Mouse (Mus musculus) heart, postnatal 10 days (tissue): ENCODE data around the gene Plaa. TPM values are rescaled to one million over a fixed set of nuclear protein-coding genes. Genes with fewer than 3 reads are reported as not detected.
"Not testable (repeated sequence)": the region's sequence is repeated elsewhere in the genome, so short reads cannot be mapped to it uniquely, and the experiment has no call there.

Experiments used
- DNase-seq, 2 experiments: peaks; one replicate each; pipeline ENCODE4 v3.0.0; 2021
- intact Hi-C: fragments of 180-260 bp; cut with DNase I; formaldehyde crosslinking; loops from one replicate; pipeline ENCODE4 v1.15.1; 2025
- total RNA-seq, 2 experiments: library from RNA; stranded (reverse); gene quantifications; 2 replicates each; pipeline ENCODE4 v1.2.3; 2021

Gene Plaa
- 10 to 100 TPM; 48.7 to 49.1 TPM for total RNA-seq

DNA sequence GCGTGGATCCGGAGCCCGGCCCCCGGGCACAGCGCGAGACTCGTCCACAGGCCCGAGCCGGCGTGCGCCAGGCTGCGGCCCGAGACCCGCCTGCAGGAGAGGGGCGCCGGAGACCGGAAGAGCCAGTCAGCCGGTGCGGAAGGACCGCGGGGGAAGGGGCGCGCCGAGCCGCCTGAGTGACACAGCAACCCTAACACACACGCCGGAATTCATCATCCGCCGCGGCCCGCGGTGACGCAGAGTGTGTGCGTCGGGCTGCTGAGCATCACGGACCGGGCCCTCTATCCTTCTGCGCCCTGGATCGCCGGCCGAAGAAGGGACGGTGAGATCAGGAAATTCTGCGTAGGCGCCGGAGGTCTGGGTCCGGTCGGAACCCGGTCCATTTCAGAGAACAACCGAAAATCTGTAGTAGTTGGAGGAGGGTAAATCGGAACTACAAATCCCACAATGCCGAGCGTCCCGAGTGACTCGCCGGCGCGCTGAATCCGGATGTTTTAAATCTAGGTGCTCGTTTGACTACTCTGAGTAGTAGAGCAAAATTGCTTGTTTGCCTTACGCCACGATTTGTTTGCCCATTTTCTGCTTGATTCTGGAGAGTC, at the start of gene Plaa:
Gene Plaa (minus strand): TSS at position 214 of the 599 bp plus-strand sequence.
- intact Hi-C loops: loop anchor here (5.0 kb wide), 1 partner anchor 46 kb away; the partner anchor contains the start of genes Caap1 and Gm10306

DNA sequence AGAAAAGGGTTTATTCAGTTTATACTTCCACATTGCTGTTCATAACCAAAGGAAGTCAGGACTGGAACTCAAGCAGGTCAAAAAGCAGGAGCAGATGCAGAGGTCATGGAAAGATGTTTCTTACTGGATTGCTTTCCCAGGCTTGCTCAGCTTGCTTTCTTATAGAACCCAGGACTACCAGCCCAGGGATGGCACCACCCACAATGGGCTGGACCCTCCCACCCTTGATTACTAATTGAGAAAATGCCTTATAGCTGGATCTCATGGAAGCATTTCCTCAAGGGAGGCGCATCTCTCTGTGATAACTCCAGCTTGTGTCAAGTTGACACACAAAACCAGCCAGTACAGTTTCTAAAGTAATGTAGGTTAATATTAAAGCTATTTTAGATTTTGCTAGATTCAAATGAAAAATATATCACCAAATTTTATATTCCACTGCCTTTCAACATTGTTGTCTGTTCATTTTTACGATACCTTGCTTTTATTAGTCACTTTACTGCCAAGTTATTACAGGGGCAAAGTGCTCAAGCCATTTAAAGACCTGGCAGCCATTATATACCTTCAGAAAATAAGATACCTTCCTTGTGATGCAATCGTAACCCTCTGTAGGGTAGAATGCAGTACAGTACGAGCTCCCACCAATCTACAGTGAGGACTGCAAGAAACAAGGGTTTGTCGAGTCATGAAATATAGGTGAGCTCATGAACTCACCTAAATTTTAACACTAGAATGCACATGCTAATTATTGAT, 47.6 kb upstream of the Plaa start:
- DNase-seq, intact Hi-C loops: not testable (repeated sequence)

More for the DNA sequence above, at the start of gene Plaa:
- DNase-seq: peak; percentile 95 to 96

DNA sequence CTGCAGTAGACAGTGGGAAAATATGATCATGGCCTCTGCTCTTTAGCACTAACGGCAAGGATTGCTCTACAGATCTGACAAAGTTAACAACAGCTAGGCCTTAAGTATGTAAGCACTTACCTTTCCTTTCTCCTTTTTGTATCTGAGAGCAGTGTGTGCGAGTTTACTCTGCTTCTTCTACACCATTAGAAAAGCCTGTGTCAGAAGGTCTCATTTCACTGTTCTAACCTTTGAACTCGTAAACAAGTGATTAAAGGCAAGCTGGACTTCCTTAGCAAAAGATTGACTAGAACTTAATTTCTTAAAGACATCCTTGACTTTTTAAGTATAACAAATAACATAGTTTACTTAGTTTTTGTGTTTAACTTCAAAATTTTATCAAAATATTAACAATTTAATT, 46.9 kb upstream of the Plaa start, which contains the start of gene Lrrc19:
Gene Lrrc19 (minus strand): TSS at position 225 of the 400 bp plus-strand sequence.
- DNase-seq: no peak
- intact Hi-C loops: no loop called here

DNA sequence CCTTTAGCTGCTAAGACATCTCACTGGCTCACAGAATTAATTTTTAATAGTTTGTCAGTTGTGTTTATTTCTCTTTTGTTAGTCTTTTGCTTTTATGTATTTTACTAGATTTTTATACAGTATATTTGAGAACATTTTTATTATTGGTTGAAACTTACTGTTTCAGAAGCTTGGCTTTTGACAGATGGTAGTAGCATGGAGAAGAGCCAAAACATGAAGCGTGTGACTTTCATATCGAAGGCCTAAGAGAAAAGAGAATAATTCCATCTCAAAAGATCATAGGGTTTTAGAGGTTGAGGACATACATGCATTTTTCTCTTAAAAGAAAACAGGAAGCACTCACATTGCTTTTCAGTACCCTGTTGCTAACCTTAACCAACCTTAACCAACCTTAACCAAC, 40.1 kb upstream of the Plaa start:
- no peak for DNase-seq
- intact Hi-C loops: no loop called here

DNA sequence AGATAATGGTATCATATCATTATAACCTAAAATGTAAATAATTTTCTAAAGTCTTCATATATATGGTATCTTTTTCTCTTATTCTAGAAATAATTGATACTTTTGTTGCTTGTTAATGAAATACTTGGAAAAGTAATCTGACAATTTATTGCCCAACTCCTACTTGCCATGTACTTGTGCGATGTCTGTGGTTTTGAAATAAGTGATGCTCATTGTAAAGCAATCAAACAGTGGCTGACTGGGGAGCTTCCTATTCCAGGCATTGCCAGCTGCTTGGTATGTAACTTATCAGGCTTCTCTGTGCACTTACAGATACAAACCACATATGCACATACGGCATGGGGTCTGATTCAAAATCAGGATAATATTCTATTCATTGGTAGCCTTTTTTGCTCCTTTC, 17.0 kb upstream of the Plaa start:
- intact Hi-C loops: no loop called here
- no peak for DNase-seq

DNA sequence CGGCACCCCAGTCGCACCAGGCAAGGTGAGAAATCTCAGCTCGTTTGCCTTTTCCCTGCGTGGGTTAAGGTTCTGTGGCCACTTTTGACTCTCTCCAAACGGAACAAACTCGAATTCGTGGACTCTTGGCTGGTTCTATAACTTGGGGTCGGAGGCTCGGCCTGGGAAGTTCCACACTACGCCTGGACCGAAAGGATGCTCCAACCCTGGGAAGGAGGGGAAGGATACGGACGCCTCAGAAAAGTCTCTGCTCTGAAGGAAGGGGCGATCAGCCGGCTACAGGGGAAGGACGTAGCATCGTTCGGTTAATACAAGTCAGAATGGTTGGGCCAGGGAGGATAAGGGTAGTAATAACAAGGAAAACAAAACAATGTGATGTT, 11.6 kb upstream of the Plaa start:
- DNase-seq: no peak
- intact Hi-C loops: no loop called here

DNA sequence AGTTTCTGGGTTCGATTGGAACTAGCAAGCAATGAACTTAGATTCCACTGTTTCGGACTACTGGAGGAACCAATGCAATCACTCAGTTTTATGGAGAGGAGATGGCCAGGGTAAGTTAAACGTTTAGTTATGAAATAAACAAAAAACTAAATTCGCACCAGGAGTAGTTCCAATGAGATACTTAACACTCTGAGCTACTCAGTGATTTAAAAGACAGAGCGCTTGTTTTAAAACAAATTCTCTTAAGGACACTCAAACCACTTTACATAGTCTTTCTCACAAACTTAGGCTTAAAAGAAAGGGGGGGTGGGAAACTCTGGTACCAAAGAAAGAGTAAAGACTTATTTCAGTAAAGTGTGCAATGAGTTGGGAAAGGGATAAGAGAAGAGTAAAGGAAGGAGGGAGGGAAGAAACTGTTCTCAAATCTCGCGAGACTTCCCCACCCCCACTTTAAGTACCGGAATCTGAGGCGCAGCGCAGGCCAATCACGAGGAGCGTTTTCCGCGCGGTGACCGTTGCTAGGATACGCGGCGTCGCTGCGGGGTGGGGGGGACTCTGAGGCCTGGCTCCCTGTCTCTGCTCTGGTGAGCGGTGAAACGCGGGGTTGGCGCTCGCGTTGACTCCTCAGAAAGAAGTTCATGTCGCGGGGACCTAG, 11.1 kb upstream of the Plaa start, which contains the start of gene Ift74:
Gene Ift74 (plus strand): TSS at position 520 of the 655 bp plus-strand sequence.
- intact Hi-C loops: no loop called here

DNA sequence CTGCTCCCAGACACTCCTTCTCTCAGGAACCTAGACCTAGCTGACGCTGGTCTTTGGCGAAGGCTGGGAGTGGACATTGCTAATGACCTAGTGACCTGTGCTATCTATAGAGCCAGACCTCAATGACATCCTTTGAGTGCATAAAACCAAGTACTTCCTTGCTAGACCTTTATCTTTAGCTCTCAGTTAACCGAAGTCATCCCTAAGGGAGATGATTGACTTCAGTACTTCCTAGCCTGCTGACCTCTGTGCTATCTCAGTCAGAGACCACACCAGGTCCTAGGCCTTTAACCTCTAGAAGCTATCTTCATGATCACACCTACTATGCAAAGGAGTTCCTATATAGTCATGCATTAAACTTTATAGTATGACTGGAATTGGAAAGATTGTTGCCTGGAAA, 7.3 kb upstream of the Plaa start:
- no peak for DNase-seq
- intact Hi-C loops: no loop called here

More for the DNA sequence above, 11.1 kb upstream of the Plaa start, which contains the start of gene Ift74:
- DNase-seq: peak; percentile 94 to 95

DNA sequence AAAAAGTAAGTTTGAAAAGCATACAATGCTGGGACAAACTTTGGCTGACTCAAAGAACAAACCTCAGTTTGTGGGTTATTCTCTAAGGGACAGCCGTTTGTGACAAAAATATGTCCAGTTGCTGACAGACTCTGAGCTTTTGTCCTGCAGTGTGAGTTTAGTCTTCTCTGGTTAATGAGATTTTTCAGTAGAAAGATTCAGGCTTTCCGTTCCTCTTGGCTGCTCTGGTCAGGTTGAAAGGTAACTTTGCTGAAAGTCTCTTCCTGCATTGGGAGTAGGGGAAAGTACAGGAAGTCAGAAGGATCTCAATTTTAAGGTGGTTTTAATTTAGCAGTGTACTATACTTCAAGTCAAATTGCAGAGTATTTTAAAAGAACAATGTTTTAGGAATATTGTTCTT, 2.5 kb upstream of the Plaa start:
- intact Hi-C loops: no loop called here
- no peak for DNase-seq

DNA sequence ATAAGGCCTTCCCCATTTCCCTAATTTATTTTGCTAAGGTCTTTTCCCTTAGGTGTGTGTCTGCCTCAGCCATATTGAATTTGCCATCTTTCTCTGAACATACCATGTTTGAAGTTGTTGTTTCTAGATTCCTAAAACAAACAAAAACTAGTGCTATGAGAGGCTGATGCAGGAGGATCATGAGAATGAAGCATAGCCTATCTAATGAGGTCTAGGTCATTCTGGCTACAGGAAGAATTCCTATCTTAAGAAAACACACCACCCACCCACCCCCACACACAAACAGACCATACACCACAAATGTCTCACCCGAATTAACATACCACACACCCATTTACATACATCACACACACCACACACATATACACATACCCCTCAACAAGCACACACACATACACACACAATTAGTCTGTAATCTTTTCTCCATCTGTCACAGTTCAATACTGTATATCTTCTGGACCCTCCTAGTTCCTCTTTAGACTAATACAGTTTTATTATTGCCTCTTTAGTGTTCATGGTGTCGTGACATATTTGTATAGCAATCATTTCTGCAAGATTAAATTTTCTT, 1.5 kb upstream of the Plaa start:
- intact Hi-C loops: loop anchor here (5.0 kb wide), 1 partner anchor 47 kb away; the partner anchor contains the start of genes Caap1 and Gm10306
- DNase-seq: no peak

DNA sequence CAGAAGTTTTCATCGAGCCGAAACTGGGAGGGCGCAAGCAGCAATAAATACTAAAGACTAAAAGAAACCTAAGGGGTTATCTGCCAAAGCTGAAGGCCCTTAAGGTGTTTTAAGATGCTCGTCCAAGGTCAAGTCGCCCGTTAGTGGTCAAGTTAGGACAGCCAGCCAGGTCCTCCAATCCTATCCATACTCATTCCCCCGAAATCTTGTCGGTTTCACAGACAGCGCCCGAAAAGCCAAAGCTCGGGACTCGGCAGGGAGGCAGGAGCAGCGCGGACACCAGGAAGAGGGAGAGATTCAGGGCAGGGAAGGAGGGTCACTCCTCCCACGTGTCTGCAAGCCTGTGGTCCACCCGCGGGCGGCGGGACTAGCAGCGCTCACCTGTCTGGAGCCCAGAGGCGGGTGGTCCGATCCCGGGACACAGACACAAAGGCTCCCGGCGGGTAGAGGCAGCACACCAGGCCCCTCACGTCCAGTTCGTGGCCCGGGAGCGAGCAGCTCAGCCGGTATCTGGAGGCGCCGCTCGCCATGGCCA, 481 bp downstream of the Plaa start:
- no peak for DNase-seq

DNA sequence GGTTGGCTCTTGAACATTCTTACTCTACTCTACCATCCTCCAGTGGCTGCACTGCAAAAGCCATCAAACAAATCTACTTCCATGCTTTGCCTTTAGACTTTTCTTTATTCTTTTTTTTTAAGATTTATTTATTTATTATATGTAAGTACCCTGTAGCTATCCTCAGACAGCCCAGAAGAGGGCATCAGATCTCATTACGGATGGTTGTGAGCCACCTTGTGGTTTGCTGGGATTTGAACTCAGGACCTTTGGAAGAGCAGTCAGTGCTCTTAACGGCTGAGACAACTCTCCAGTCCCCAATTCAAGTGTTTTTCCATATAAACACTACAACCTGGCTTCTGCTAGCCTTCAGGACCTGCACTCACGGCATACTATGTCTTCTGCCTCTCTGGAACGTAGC, 1.6 kb downstream of the Plaa start:
- intact Hi-C loops: loop anchor here (5.0 kb wide), 1 partner anchor 44 kb away; the partner anchor contains the start of genes Caap1 and Gm10306
- DNase-seq: peak in 1 of 2 experiments; percentile 12

More for the DNA sequence above, 481 bp downstream of the Plaa start:
- intact Hi-C loops: loop anchor here (5.0 kb wide), 1 partner anchor 45 kb away; the partner anchor contains the start of genes Caap1 and Gm10306

DNA sequence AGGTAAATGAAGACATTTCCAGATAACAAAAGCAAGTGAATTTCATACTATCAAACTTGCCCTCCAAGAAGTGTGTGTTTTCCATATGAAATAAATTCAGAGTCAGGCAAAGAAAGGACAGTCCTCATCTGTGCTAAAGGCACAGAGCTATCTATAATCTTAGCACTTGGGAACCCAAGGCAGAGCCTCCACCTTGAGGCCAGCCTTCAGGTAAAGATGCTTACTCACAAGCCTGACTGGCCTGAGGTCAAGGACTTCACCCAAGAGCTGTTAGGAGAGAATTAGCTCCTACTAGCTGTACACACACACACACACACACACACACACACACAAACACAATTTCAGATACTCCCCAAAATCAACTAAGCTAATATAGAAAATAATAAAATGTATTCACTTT, 10.3 kb downstream of the Plaa start:
- intact Hi-C loops: no loop called here
- no peak for DNase-seq

DNA sequence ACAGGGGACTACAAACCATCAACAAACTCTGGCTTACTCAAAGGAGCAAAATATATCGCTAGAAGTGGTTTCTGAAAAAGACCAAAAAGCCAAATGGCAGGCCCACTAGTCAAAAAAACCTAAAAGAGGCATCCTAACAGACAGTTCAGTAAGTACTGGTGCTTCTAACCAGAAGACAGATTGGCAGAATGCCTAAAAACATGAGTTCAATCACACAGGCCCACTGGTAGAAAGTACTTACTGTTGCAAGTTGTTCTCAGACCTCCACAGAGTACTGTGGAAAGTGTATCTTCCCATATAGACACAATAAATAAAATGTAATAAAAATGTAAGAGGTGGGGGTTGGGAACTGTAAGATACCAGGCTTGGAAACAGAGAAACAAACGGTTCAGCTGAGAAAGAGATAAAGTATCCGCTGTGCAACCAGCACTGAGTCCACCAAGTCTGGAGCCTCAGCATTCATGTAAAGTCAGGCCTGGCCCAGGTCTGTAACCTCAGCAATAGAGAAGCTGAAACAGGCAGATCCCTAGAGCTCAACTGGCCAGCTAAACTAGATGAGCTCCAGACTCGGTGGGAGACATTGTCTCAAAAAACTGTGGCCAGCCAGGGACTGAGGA, 11.2 kb downstream of the Plaa start:
- intact Hi-C loops: no loop called here
- DNase-seq: no peak

DNA sequence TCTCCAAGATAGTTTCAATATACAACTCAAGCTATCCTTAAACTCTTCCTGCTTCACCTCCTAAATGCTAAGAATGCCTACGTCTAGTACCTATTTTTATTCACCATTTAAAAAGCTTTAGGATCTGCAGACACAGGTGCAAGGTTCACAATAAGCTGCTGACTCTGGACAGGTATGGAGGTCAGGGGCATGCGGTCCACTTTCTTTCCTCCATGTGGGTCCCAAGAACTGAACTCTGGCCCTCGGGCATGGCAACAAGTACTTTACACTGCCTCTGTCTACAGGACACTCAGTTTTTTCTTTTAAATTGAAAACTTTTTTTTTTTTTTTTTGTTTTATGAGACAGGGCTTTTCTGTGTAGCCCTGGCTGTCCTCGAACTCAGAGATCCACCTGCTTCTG, 30.4 kb downstream of the Plaa start:
- intact Hi-C loops: no loop called here
- no peak for DNase-seq

DNA sequence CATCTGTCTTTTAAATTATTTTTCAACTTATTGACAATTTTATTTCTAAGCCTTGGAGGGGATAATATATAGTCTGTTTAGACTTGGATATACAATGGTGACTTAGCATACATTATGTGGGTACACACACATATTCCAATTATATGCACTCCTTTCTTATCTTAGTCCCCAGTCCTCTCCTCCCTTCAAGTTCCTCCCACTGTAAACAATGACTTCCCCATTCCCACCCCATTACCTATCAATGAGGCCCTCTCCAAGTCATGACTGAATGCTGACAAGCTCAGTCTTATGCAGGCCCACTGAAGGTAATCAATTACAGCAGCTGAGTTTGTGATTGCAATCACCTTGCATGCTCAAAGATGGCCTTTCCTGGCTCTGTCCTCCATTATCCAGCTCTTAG, 38.7 kb downstream of the Plaa start:
- no peak for DNase-seq
- intact Hi-C loops: no loop called here

DNA sequence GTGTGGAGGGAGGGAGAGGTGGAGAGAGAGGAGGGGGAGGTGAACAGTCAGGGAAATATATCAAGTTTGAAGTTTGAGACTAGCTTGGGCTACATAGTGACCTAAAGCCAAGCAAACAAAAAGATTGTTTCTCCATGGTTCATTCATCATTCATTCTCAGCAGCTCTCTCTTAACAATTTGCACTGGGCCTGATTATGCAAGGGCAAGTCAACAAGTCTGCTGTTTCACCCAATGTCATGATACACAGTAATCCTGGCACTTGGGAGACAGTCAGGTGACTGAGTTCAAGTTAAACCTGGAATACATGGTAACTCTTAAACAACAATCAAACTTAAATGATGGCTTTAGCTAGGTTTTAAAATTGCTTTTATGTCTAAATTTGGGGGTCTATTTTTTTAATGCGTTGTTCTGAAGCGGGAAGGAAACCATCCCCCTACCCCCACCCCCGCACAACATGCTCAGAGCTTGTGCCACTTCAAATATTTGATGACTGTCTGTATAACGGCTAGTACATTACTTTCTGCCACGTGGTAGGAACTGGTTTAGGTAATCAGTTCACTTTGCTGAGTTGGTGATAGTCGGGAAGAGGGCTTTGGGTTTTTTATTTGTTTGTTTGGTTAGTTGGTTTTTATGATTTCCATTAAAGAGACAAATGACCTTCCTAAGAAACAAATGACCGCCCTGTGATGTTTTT, 40.9 kb downstream of the Plaa start:
- no peak for DNase-seq
- intact Hi-C loops: no loop called here

DNA sequence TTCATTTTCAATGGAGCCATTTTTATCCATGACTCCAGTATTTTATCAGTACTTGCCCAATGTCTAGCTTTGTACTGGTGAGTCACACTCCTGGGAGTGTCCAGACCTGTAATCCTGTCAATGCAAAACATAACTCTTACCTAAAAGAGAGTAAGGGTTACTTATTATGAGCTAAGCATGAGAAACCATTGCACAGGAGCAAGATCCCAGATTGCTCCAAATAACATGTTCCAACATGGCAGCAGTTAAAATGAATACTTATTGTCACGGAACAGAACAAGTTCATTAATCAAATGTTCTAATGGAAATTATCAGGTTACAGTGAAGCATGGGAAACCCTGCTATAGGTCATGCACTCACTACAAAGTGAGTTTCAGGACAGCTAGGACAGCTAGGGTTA, 42.7 kb downstream of the Plaa start:
- DNase-seq: no peak
- intact Hi-C loops: no loop called here

DNA sequence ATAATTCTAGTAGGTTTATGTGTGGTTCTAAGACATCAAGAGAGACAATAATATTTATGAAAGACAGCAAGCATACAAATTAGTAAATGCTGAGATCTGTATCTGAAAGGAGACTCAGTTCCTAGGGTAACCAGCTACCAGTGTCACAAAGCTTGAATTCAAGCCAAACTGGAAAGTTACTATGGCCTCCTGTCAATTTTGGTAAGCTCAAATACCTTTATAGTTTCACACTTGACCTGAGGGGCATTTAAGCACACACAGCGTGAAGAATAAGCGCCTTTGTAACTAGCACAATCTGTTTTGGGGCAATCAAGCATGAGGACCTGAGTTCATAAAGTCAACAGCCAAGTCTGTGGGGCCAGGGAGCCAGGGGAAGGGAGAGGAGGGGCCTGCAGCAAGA, 43.8 kb downstream of the Plaa start:
- intact Hi-C loops: loop anchor here (5.0 kb wide), 1 partner anchor 43 kb away; the partner anchor contains the start of gene Plaa
- no peak for DNase-seq

DNA sequence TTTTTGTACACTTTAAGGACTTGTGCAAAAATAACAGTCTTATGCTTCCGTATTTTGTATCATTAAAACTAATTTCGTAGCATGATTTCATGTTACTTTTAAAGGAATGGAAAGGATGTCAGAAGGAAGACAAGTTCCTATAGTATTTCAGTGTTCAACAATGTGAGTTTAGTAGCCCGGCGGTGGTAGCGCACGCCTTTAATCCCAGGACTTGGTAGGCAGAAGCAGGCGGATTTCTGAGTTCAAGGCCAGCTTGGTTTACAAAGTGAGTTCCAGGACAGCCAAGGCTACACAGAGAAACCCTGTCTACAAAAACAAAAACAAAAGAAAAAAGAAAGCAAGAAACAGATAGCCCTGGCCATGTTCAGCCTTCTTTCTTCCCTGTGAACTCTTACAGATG, 45.9 kb downstream of the Plaa start:
- intact Hi-C loops: loop anchor here (5.0 kb wide), 1 partner anchor 45 kb away; the partner anchor contains the start of gene Plaa
- DNase-seq: no peak
